Mouse (Mus musculus): ENCODE data around the gene Slc5a6. TPM values are rescaled to one million over a fixed set of nuclear protein-coding genes. Genes with fewer than 3 reads are reported as not detected.

The Slc5a6 gene
- polyA plus RNA-seq (2012; rRNA removed) = 4.8 and 4.9 TPM in 2 replicates

DNA sequence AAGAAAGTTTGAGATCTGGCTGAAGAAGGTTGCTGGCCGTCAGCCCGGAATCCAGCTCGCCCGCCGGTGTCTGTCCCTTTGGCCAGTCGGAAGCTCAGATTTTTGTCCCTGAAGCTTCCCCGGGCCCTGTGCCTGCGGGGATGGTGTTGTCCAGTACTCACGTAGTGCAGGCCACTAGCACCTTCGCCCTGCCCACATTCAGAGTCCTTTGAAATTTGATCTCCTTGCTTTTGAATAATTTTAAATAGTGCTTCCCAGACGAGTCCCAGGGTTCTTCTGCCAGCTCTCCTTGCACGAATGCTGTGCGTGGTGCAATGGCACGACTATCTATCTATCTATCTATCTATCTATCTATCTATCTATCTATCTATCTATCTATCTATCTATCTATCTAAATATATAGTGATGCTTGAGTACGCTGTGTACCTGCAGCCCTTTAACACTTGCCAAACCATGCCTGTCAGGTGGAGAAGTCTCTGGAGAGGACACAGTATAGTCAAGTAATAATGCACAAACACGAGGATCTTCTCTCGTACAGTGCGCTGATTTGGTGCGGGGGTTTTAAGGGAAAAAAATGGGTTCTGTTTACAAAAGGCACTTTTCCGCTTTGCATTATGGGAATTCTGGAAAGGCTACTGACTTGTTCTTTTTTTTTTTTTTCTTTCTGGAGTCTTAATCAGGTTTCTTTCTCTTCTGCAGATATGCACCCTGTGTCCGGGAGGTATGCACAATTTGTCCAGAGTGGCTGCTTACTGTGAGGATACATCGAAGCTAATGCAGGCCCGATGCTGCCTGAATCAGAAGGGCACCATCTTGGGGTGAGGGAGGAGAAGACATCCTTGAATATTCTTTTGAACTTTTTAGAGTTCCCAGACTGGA lies at the start of gene Slc5a6:
TSS of gene Slc5a6 (minus strand) at position 162 of the 879 bp plus-strand sequence.

GRCm38 (mm10) chr5:31054261-31055215 lies 5.8 kb upstream of the Slc5a6 start, which contains the start of gene Cad:
Cad (plus strand) TSS chr5:31054780.

GRCm38 (mm10) chr5:31047848-31048762 lies 619 bp downstream of the Slc5a6 start, which contains the start of gene Atraid:
Atraid (plus strand) TSS chr5:31048312.

Other genes with a start within 250 kb of the Slc5a6 start
- gene Mapre3, start 234.3 kb downstream of the Slc5a6 start, polyA plus RNA-seq (2012; rRNA removed) = 8.0 and 9.0 TPM in 2 replicates
- gene Tmem214, start 180.9 kb downstream of the Slc5a6 start, polyA plus RNA-seq (2012; rRNA removed) = 28.4 and 29.6 TPM in 2 replicates
- 5.4 and 6.3 TPM in 2 replicates for gene Agbl5, start 160.2 kb downstream of the Slc5a6 start, polyA plus RNA-seq (2012; rRNA removed)
- gene Ost4, start 141.1 kb downstream of the Slc5a6 start, polyA plus RNA-seq (2012; rRNA removed) = 218 and 229 TPM in 2 replicates
- gene Emilin1, start 135.5 kb downstream of the Slc5a6 start, polyA plus RNA-seq (2012; rRNA removed) = 24.6 and 29.0 TPM in 2 replicates
- gene Khk, start 127.5 kb downstream of the Slc5a6 start, polyA plus RNA-seq (2012; rRNA removed) = 45.7 and 45.9 TPM in 2 replicates
- 5.0 and 6.0 TPM in 2 replicates for gene Cgref1, start 103.3 kb downstream of the Slc5a6 start, polyA plus RNA-seq (2012; rRNA removed)
- 121 and 133 TPM in 2 replicates for gene Preb, start 88.6 kb downstream of the Slc5a6 start, polyA plus RNA-seq (2012; rRNA removed)
- 0.03 and 0.05 TPM in 2 replicates for gene Tcf23, start 80.3 kb downstream of the Slc5a6 start, polyA plus RNA-seq (2012; rRNA removed)
- gene Atraid, start 612 bp downstream of the Slc5a6 start, polyA plus RNA-seq (2012; rRNA removed) = 64.9 and 72.9 TPM in 2 replicates
- 6.5 and 9.2 TPM in 2 replicates for gene Cad, start 5.9 kb upstream of the Slc5a6 start, polyA plus RNA-seq (2012; rRNA removed)
- not detected in 2 replicates for gene Dnajc5g, start 57.4 kb upstream of the Slc5a6 start, polyA plus RNA-seq (2012; rRNA removed)
- gene Slc30a3, start 59.3 kb upstream of the Slc5a6 start, polyA plus RNA-seq (2012; rRNA removed) = 0.21 and 0.24 TPM in 2 replicates
- gene Trim54, start 67.8 kb upstream of the Slc5a6 start, polyA plus RNA-seq (2012; rRNA removed) = 0.02 TPM in 1 of 2 replicates, not detected in the other
- not detected in 2 replicates for gene Ucn, start 89.9 kb upstream of the Slc5a6 start, polyA plus RNA-seq (2012; rRNA removed)
- gene Mpv17, start 105.3 kb upstream of the Slc5a6 start, polyA plus RNA-seq (2012; rRNA removed) = 35.6 and 35.8 TPM in 2 replicates
- 0.66 and 0.88 TPM in 2 replicates for gene Gm29609, start 131.0 kb upstream of the Slc5a6 start, polyA plus RNA-seq (2012; rRNA removed)
- gene Gtf3c2, start 131.2 kb upstream of the Slc5a6 start, polyA plus RNA-seq (2012; rRNA removed) = 24.0 and 29.8 TPM in 2 replicates
- gene Snx17, start 144.3 kb upstream of the Slc5a6 start, polyA plus RNA-seq (2012; rRNA removed) = 21.4 and 21.6 TPM in 2 replicates
- gene Eif2b4, start 144.5 kb upstream of the Slc5a6 start, polyA plus RNA-seq (2012; rRNA removed) = 24.2 and 24.7 TPM in 2 replicates
- 10.7 and 12.1 TPM in 2 replicates for gene Zfp513, start 153.4 kb upstream of the Slc5a6 start, polyA plus RNA-seq (2012; rRNA removed)
- gene Ppm1g, start 171.8 kb upstream of the Slc5a6 start, polyA plus RNA-seq (2012; rRNA removed) = 58.9 and 59.9 TPM in 2 replicates
- 36.9 and 37.8 TPM in 2 replicates for gene Nrbp1, start 191.9 kb upstream of the Slc5a6 start, polyA plus RNA-seq (2012; rRNA removed)
- gene Gm9970, start 192.3 kb upstream of the Slc5a6 start, polyA plus RNA-seq (2012; rRNA removed) = not detected in 2 replicates
- 11.9 and 12.5 TPM in 2 replicates for gene Krtcap3, start 202.8 kb upstream of the Slc5a6 start, polyA plus RNA-seq (2012; rRNA removed)
- 5.0 and 5.2 TPM in 2 replicates for gene Ift172, start 242.2 kb upstream of the Slc5a6 start, polyA plus RNA-seq (2012; rRNA removed)
- gene Fndc4, start 247.2 kb upstream of the Slc5a6 start, polyA plus RNA-seq (2012; rRNA removed) = 5.7 and 6.2 TPM in 2 replicates
- 48.7 and 57.4 TPM in 2 replicates for gene Gckr, start 248.5 kb upstream of the Slc5a6 start, polyA plus RNA-seq (2012; rRNA removed)

Data from liver, embryonic 18 days (tissue).